Mouse (Mus musculus): ENCODE measurements at regions not wholly inside any gene's neighbourhood (a gene's known extent, or its start where the extent isn't known, plus 50 kb on each side); places are given as distances from the start of the nearest gene placed in this dataset.

- Histone ChIP-seq H3K4me1 (ENCODE audit: control insufficient read depth, insufficient read depth, low read length) (0 out of 2 replicates have a peak, but pooled peaks cover 6% of the 10 kb centered on the region), H3K4me2 (ENCODE audit: low read depth, low read length) (peak overlapping the region; percentile 38), H3K36me3 (ENCODE audit: control insufficient read depth, insufficient read depth, low read length) (no peaks in the 10 kb centered on the region), H3K27me3 (replicated peaks; ENCODE audit: control insufficient read depth, insufficient read depth, low read length) (no peaks in the 10 kb centered on the region), H3K9ac (ENCODE audit: low read depth, low read length) (no peak overlapping the region), H3K9me3 (ENCODE audit: control insufficient read depth, low read length) (peaks cover 4% of the 10 kb centered on the region; the same call in 1 of the 2 replicates), H3K27ac (replicated peaks; ENCODE audit: low read depth, low read length) (no peak overlapping the region), H3K4me3 (ENCODE audit: low read depth, low read length) (no peak overlapping the region)
- ATAC-seq (ENCODE audit: low read depth): peak; percentile 22; the same call in 1 of the 2 replicates
- WGBS: 11% methylated on average over 19 of the region's 22 CpGs
- DNase-seq (ENCODE audit: low spot score): no peak
Measured at GRCm38 (mm10) chr9:61537316-61538189, 165.4 kb downstream of the Tle3 start.

GRCm38 (mm10) chr9:61533237-61533636 is 161.1 kb downstream of the Tle3 start:
- Histone ChIP-seq H3K4me3 (ENCODE audit: low read depth, low read length) (no peak overlapping the region), H3K36me3 (ENCODE audit: control insufficient read depth, insufficient read depth, low read length) (no peaks in the 10 kb centered on the region), H3K9me3 (ENCODE audit: control insufficient read depth, low read length) (no peaks in the 10 kb centered on the region), H3K9ac (ENCODE audit: low read depth, low read length) (no peak overlapping the region), H3K27me3 (replicated peaks; ENCODE audit: control insufficient read depth, insufficient read depth, low read length) (no peaks in the 10 kb centered on the region), H3K4me1 (ENCODE audit: control insufficient read depth, insufficient read depth, low read length) (0 out of 2 replicates have a peak, but pooled peaks cover 6% of the 10 kb centered on the region), H3K4me2 (ENCODE audit: low read depth, low read length) (no peak overlapping the region), H3K27ac (replicated peaks; ENCODE audit: low read depth, low read length) (no peak overlapping the region)
- ATAC-seq (ENCODE audit: low read depth) (no peak), DNase-seq (ENCODE audit: low spot score) (no peak)
- 73% methylated on average over 9 of the region's 9 CpGs for WGBS

- 47% methylated on average over 3 of the region's 4 CpGs for WGBS
- ATAC-seq (ENCODE audit: low read depth) (no peak; the same call in 1 of the 2 replicates), DNase-seq (ENCODE audit: low spot score) (no peak)
- H3K9ac ChIP-seq (ENCODE audit: low read depth, low read length): no peak overlapping the region
- H3K4me3 ChIP-seq (ENCODE audit: low read depth, low read length): no peak overlapping the region
- no peaks in the 10 kb centered on the region for H3K27me3 ChIP-seq (replicated peaks; ENCODE audit: control insufficient read depth, insufficient read depth, low read length)
- no peak overlapping the region for H3K27ac ChIP-seq (replicated peaks; ENCODE audit: low read depth, low read length)
- H3K4me2 ChIP-seq (ENCODE audit: low read depth, low read length): no peak overlapping the region
- H3K36me3 ChIP-seq (ENCODE audit: control insufficient read depth, insufficient read depth, low read length): no peaks in the 10 kb centered on the region
- H3K9me3 ChIP-seq (ENCODE audit: control insufficient read depth, low read length): no peaks in the 10 kb centered on the region
- no peaks in the 10 kb centered on the region for H3K4me1 ChIP-seq (ENCODE audit: control insufficient read depth, insufficient read depth, low read length)
Measured at GRCm38 (mm10) chr9:61530263-61531045, 158.3 kb downstream of the Tle3 start.

GRCm38 (mm10) chr9:61528286-61528865 is 156.2 kb downstream of the Tle3 start:
- H3K4me3 ChIP-seq (ENCODE audit: low read depth, low read length): no peak overlapping the region
- H3K36me3 ChIP-seq (ENCODE audit: control insufficient read depth, insufficient read depth, low read length): no peaks in the 10 kb centered on the region
- ATAC-seq (ENCODE audit: low read depth) (no peak), DNase-seq (ENCODE audit: low spot score) (no peak)
- no peak overlapping the region for H3K27ac ChIP-seq (replicated peaks; ENCODE audit: low read depth, low read length)
- no peak overlapping the region for H3K9ac ChIP-seq (ENCODE audit: low read depth, low read length)
- WGBS: 41% methylated on average over 12 of the region's 12 CpGs
- no peaks in the 10 kb centered on the region for H3K9me3 ChIP-seq (ENCODE audit: control insufficient read depth, low read length)
- no peak overlapping the region for H3K4me2 ChIP-seq (ENCODE audit: low read depth, low read length)
- no peaks in the 10 kb centered on the region for H3K4me1 ChIP-seq (ENCODE audit: control insufficient read depth, insufficient read depth, low read length)
- H3K27me3 ChIP-seq (replicated peaks; ENCODE audit: control insufficient read depth, insufficient read depth, low read length): no peaks in the 10 kb centered on the region

GRCm38 (mm10) chr9:61527491-61528056 is 155.4 kb downstream of the Tle3 start:
- no peak for ATAC-seq (ENCODE audit: low read depth)
- no peaks in the 10 kb centered on the region for H3K36me3 ChIP-seq (ENCODE audit: control insufficient read depth, insufficient read depth, low read length)
- H3K4me1 ChIP-seq (ENCODE audit: control insufficient read depth, insufficient read depth, low read length): no peaks in the 10 kb centered on the region
- no peak overlapping the region for H3K9ac ChIP-seq (ENCODE audit: low read depth, low read length)
- H3K27ac ChIP-seq (replicated peaks; ENCODE audit: low read depth, low read length): no peak overlapping the region
- peaks cover 5% of the 10 kb centered on the region for H3K9me3 ChIP-seq (ENCODE audit: control insufficient read depth, low read length)
- no peak overlapping the region for H3K4me2 ChIP-seq (ENCODE audit: low read depth, low read length)
- no peaks in the 10 kb centered on the region for H3K27me3 ChIP-seq (replicated peaks; ENCODE audit: control insufficient read depth, insufficient read depth, low read length)
- no peak overlapping the region for H3K4me3 ChIP-seq (ENCODE audit: low read depth, low read length)
- no peak for DNase-seq (ENCODE audit: low spot score)
- WGBS: 66% methylated on average over 5 of the region's 5 CpGs

- Histone ChIP-seq H3K27me3 (replicated peaks; ENCODE audit: control insufficient read depth, insufficient read depth, low read length) (no peaks in the 10 kb centered on the region), H3K9me3 (ENCODE audit: control insufficient read depth, low read length) (peaks cover 11% of the 10 kb centered on the region), H3K9ac (ENCODE audit: low read depth, low read length) (no peak overlapping the region), H3K4me1 (ENCODE audit: control insufficient read depth, insufficient read depth, low read length) (no peaks in the 10 kb centered on the region), H3K27ac (replicated peaks; ENCODE audit: low read depth, low read length) (no peak overlapping the region), H3K4me2 (ENCODE audit: low read depth, low read length) (no peak overlapping the region), H3K36me3 (ENCODE audit: control insufficient read depth, insufficient read depth, low read length) (no peaks in the 10 kb centered on the region), H3K4me3 (ENCODE audit: low read depth, low read length) (no peak overlapping the region)
- ATAC-seq (ENCODE audit: low read depth) (no peak), DNase-seq (ENCODE audit: low spot score) (no peak)
- 78% methylated on average over 5 of the region's 5 CpGs for WGBS
Measured at GRCm38 (mm10) chr9:61520136-61520535, 148.0 kb downstream of the Tle3 start.

GRCm38 (mm10) chr9:61517906-61518305 is 145.7 kb downstream of the Tle3 start:
- Histone ChIP-seq H3K27me3 (replicated peaks; ENCODE audit: control insufficient read depth, insufficient read depth, low read length) (no peaks in the 10 kb centered on the region), H3K4me1 (ENCODE audit: control insufficient read depth, insufficient read depth, low read length) (no peaks in the 10 kb centered on the region), H3K9me3 (ENCODE audit: control insufficient read depth, low read length) (peaks cover 10% of the 10 kb centered on the region), H3K36me3 (ENCODE audit: control insufficient read depth, insufficient read depth, low read length) (no peaks in the 10 kb centered on the region), H3K4me3 (ENCODE audit: low read depth, low read length) (no peak overlapping the region), H3K27ac (replicated peaks; ENCODE audit: low read depth, low read length) (no peak overlapping the region), H3K9ac (ENCODE audit: low read depth, low read length) (no peak overlapping the region), H3K4me2 (ENCODE audit: low read depth, low read length) (no peak overlapping the region)
- no peak for DNase-seq (ENCODE audit: low spot score)
- ATAC-seq (ENCODE audit: low read depth): no peak
- WGBS: 81% methylated on average over 7 of the region's 7 CpGs

- peaks cover 9% of the 10 kb centered on the region for H3K27me3 ChIP-seq (replicated peaks; ENCODE audit: control insufficient read depth, insufficient read depth, low read length)
- H3K4me2 ChIP-seq (ENCODE audit: low read depth, low read length): no peak overlapping the region
- no peaks in the 10 kb centered on the region for H3K9me3 ChIP-seq (ENCODE audit: control insufficient read depth, low read length)
- H3K36me3 ChIP-seq (ENCODE audit: control insufficient read depth, insufficient read depth, low read length): no peaks in the 10 kb centered on the region
- peaks cover 15% of the 10 kb centered on the region; the same call in 1 of the 2 replicates for H3K4me1 ChIP-seq (ENCODE audit: control insufficient read depth, insufficient read depth, low read length)
- no peak overlapping the region for H3K9ac ChIP-seq (ENCODE audit: low read depth, low read length)
- ATAC-seq (ENCODE audit: low read depth): peak; percentile 15; the same call in 1 of the 2 replicates
- DNase-seq (ENCODE audit: low spot score): no peak
- H3K4me3 ChIP-seq (ENCODE audit: low read depth, low read length): no peak overlapping the region
- no peak overlapping the region for H3K27ac ChIP-seq (replicated peaks; ENCODE audit: low read depth, low read length)
Measured at GRCm38 (mm10) chr9:61511436-61511835, 139.3 kb downstream of the Tle3 start.
